34 mouse cellular contexts compared by ENCODE assay signal in genomic region chr17:25340003-25340402, GRCm38 (mm10). TPM values are rescaled to one million over a fixed set of nuclear protein-coding genes. Genes with fewer than 3 reads are reported as not detected.
"Had no signal": no experiment of that assay in that cellular context is flagged by ENCODE, and none has a peak within 500 bp of the region (broad histone marks: within the 10 kb centered on the region; RNA-seq: fewer than 3 reads in every experiment).

No protein-coding gene starts in this region.

- H3K27me3 ChIP-seq: embryonic facial prominence, embryonic 15.5 days; forebrain, embryonic 12.5 days; forebrain, embryonic 15.5 days had no signal

- H3K36me3 ChIP-seq: embryonic facial prominence, embryonic 10.5 days; embryonic facial prominence, embryonic 12.5 days; embryonic facial prominence, embryonic 13.5 days; embryonic facial prominence, embryonic 15.5 days; forebrain, embryonic 10.5 days; forebrain, embryonic 12.5 days; forebrain, embryonic 15.5 days had no signal

- DNase-seq: cerebellum, adult 18-20 months; cerebellum, adult 2 months; cerebellum, adult 8-10 months; cerebellum, adult 9-10 months; cerebellum, adult 9-11 months; cerebellum, postnatal 10 days; cerebellum, postnatal 14 days; cerebellum, postnatal 25 days; cerebellum, postnatal 36 days; embryo, embryonic 11 days; gastrocnemius, adult 2 months; gastrocnemius, postnatal 10 days; gastrocnemius, postnatal 14 days; gastrocnemius, postnatal 25 days; gastrocnemius, postnatal 36 days; heart, adult 11 months had no signal

- H3K4me1 ChIP-seq: embryonic facial prominence, embryonic 10.5 days; embryonic facial prominence, embryonic 12.5 days; embryonic facial prominence, embryonic 13.5 days; embryonic facial prominence, embryonic 15.5 days; forebrain, embryonic 10.5 days; forebrain, embryonic 12.5 days; forebrain, embryonic 13.5 days; forebrain, embryonic 15.5 days had no signal

- H3K9me3 ChIP-seq: embryonic facial prominence, embryonic 10.5 days; embryonic facial prominence, embryonic 12.5 days; embryonic facial prominence, embryonic 13.5 days; embryonic facial prominence, embryonic 15.5 days; forebrain, embryonic 10.5 days; forebrain, embryonic 12.5 days; forebrain, embryonic 13.5 days; forebrain, embryonic 15.5 days had no signal

- H3K9ac ChIP-seq: embryonic facial prominence, embryonic 12.5 days; embryonic facial prominence, embryonic 13.5 days; embryonic facial prominence, embryonic 15.5 days; forebrain, embryonic 12.5 days; forebrain, embryonic 13.5 days; forebrain, embryonic 15.5 days; forebrain, postnatal 0 days had no signal

- H3K27ac ChIP-seq: embryonic facial prominence, embryonic 10.5 days; embryonic facial prominence, embryonic 12.5 days; embryonic facial prominence, embryonic 13.5 days; embryonic facial prominence, embryonic 15.5 days; forebrain, embryonic 10.5 days; forebrain, embryonic 12.5 days; forebrain, embryonic 13.5 days; forebrain, embryonic 15.5 days; gastrocnemius, adult 2 months had no signal

- ATAC-seq: forebrain, embryonic 13.5 days; forebrain, embryonic 14.5 days; forebrain, embryonic 15.5 days; forebrain, embryonic 16.5 days had no signal

- H3K4me3 ChIP-seq: embryonic facial prominence, embryonic 10.5 days; embryonic facial prominence, embryonic 12.5 days; embryonic facial prominence, embryonic 13.5 days; embryonic facial prominence, embryonic 15.5 days; erythroblast, embryonic 14.5 days; forebrain, embryonic 10.5 days; forebrain, embryonic 12.5 days; forebrain, embryonic 13.5 days; forebrain, embryonic 15.5 days; gastrocnemius, adult 2 months had no signal

- H3K4me2 ChIP-seq: embryonic facial prominence, embryonic 12.5 days; embryonic facial prominence, embryonic 13.5 days; embryonic facial prominence, embryonic 15.5 days; forebrain, embryonic 12.5 days; forebrain, embryonic 13.5 days; forebrain, embryonic 15.5 days had no signal

RNA-seq across cellular contexts. Expression of gene Tpsab1, which starts 5.4 kb away (rescaled TPM):
- polyA plus RNA-seq: cerebellum, adult 2 months; cortical plate, adult 2 months; embryonic facial prominence, embryonic 10.5 days; embryonic facial prominence, embryonic 11.5 days; embryonic facial prominence, embryonic 12.5 days; erythroblast, embryonic 14.5 days; forebrain, embryonic 10.5 days; forebrain, embryonic 11.5 days; forebrain, embryonic 12.5 days; forebrain, embryonic 13.5 days; forebrain, embryonic 14.5 days; forebrain, embryonic 15.5 days; forebrain, embryonic 16.5 days; frontal cortex, adult 2 months had no signal

RNA-seq across cellular contexts. Expression of gene Prss29, which starts 21.5 kb away (rescaled TPM):
- polyA plus RNA-seq: cerebellum, adult 2 months; cortical plate, adult 2 months; embryonic facial prominence, embryonic 10.5 days; embryonic facial prominence, embryonic 11.5 days; embryonic facial prominence, embryonic 12.5 days; embryonic facial prominence, embryonic 13.5 days; embryonic facial prominence, embryonic 14.5 days; embryonic facial prominence, embryonic 15.5 days; erythroblast, embryonic 14.5 days; forebrain, embryonic 10.5 days; forebrain, embryonic 11.5 days; forebrain, embryonic 12.5 days; forebrain, embryonic 13.5 days; forebrain, embryonic 14.5 days; forebrain, embryonic 15.5 days; forebrain, embryonic 16.5 days; forebrain, postnatal 0 days; frontal cortex, adult 2 months had no signal

RNA-seq across cellular contexts. Expression of gene Tpsb2, which starts 26.1 kb away (rescaled TPM):
- polyA plus RNA-seq: cerebellum, adult 2 months; embryonic facial prominence, embryonic 10.5 days; embryonic facial prominence, embryonic 11.5 days; embryonic facial prominence, embryonic 12.5 days; forebrain, embryonic 10.5 days; forebrain, embryonic 11.5 days; forebrain, embryonic 12.5 days; forebrain, embryonic 13.5 days; forebrain, embryonic 15.5 days; forebrain, embryonic 16.5 days; frontal cortex, adult 2 months had no signal

RNA-seq across cellular contexts. Expression of gene Tpsg1, which starts 29.1 kb away (rescaled TPM):
- polyA plus RNA-seq: cerebellum, adult 2 months; cortical plate, adult 2 months; embryonic facial prominence, embryonic 10.5 days; erythroblast, embryonic 14.5 days; forebrain, embryonic 10.5 days; forebrain, embryonic 11.5 days; forebrain, embryonic 16.5 days; frontal cortex, adult 2 months; gonadal fat pad, adult 2 months had no signal

RNA-seq across cellular contexts. Expression of gene Prss28, which starts 31.6 kb away (rescaled TPM):
- polyA plus RNA-seq: cerebellum, adult 2 months; cortical plate, adult 2 months; embryonic facial prominence, embryonic 10.5 days; embryonic facial prominence, embryonic 11.5 days; embryonic facial prominence, embryonic 13.5 days; embryonic facial prominence, embryonic 14.5 days; embryonic facial prominence, embryonic 15.5 days; erythroblast, embryonic 14.5 days; forebrain, embryonic 10.5 days; forebrain, embryonic 11.5 days; forebrain, embryonic 12.5 days; forebrain, embryonic 13.5 days; forebrain, embryonic 14.5 days; forebrain, embryonic 15.5 days; forebrain, embryonic 16.5 days; forebrain, postnatal 0 days; frontal cortex, adult 2 months; gonadal fat pad, adult 2 months had no signal
